Mouse (Mus musculus) forelimb bud, embryonic 11.5 days (tissue): ENCODE measurements at regions not wholly inside any gene's neighbourhood (a gene's known extent, or its start where the extent isn't known, plus 50 kb on each side); places are given as distances from the start of the nearest gene placed in this dataset.

Experiments
- DNase-seq: peaks from one replicate; pipeline ENCODE4 v3.0.0-alpha.2; 2012; ENCODE audit warnings: low read depth, low spot score

GRCm38 (mm10) chr9:84923966-84924365, 388.6 kb upstream of the Gm11114 start:
- DNase-seq = no peak

- DNase-seq = no peak
Observed at GRCm38 (mm10) chr9:84936291-84937055, 376.1 kb upstream of the Gm11114 start.

GRCm38 (mm10) chr9:84966558-84967154, 345.9 kb upstream of the Gm11114 start:
- DNase-seq = no peak

- no peak for DNase-seq
Observed at GRCm38 (mm10) chr9:84969975-84970608, 342.5 kb upstream of the Gm11114 start.

- no peak for DNase-seq
Observed at GRCm38 (mm10) chr9:84977470-84977869, 335.1 kb upstream of the Gm11114 start.

- no peak for DNase-seq
Observed at GRCm38 (mm10) chr9:85003414-85003813, 309.2 kb upstream of the Gm11114 start.

GRCm38 (mm10) chr9:85011361-85011760, 301.2 kb upstream of the Gm11114 start:
- DNase-seq = no peak

- DNase-seq = no peak
Observed at GRCm38 (mm10) chr9:85048112-85048978, 264.2 kb upstream of the Gm11114 start.

- no peak for DNase-seq
Observed at GRCm38 (mm10) chr9:85052526-85052925, 260.0 kb upstream of the Gm11114 start.

- DNase-seq = no peak
Observed at GRCm38 (mm10) chr9:85079975-85080374, 232.6 kb upstream of the Gm11114 start.

- no peak for DNase-seq
Observed at GRCm38 (mm10) chr9:85088556-85089338, 223.8 kb upstream of the Gm11114 start.

GRCm38 (mm10) chr9:85090297-85090696, 222.3 kb upstream of the Gm11114 start:
- DNase-seq = no peak

GRCm38 (mm10) chr9:85095234-85095633, 217.3 kb upstream of the Gm11114 start:
- DNase-seq = no peak

- DNase-seq = no peak
Observed at GRCm38 (mm10) chr9:85096520-85096919, 216.1 kb upstream of the Gm11114 start.

GRCm38 (mm10) chr9:85112928-85113327, 199.6 kb upstream of the Gm11114 start:
- no peak for DNase-seq

GRCm38 (mm10) chr9:85114234-85114633, 198.3 kb upstream of the Gm11114 start:
- DNase-seq = no peak

- no peak for DNase-seq
Observed at GRCm38 (mm10) chr9:85120061-85120460, 192.5 kb upstream of the Gm11114 start.

GRCm38 (mm10) chr9:85121059-85121458, 191.5 kb upstream of the Gm11114 start:
- no peak for DNase-seq

GRCm38 (mm10) chr9:85123706-85124105, 188.9 kb upstream of the Gm11114 start:
- no peak for DNase-seq

GRCm38 (mm10) chr9:85125775-85126174, 186.8 kb upstream of the Gm11114 start:
- no peak for DNase-seq

GRCm38 (mm10) chr9:85126541-85126940, 186.0 kb upstream of the Gm11114 start:
- DNase-seq = no peak
